Mouse (Mus musculus) forebrain, embryonic 11.5 days (tissue): ENCODE results near the gene N4bp3. TPM values are rescaled to one million over a fixed set of nuclear protein-coding genes. Genes with fewer than 3 reads are reported as not detected.
"Not testable (repeated sequence)": the region's sequence is repeated elsewhere in the genome, so short reads cannot be mapped to it uniquely, and the experiment has no call there.

Experiments used
- ATAC-seq: fragments of 200-750 bp; cut with Nextera tagmentation; replicated peaks from 2 replicates; pipeline ENCODE4 v1.8.0; 2017; ENCODE audit warnings: moderate TSS enrichment; ENCODE audit not compliant: low FRiP score
- DNase-seq: peaks from one replicate; pipeline ENCODE4 v3.0.0-alpha.2; 2017; ENCODE audit warnings: low spot score
- H3K27ac ChIP-seq: fragments of 300-500 bp; sonication (generic); 2 replicates; pipeline ENCODE4 v1.5.1; 2014; ENCODE audit warnings: low read depth, low read length
- H3K27me3 ChIP-seq: fragments of 300-500 bp; sonication (generic); 2 replicates; pipeline ENCODE4 v1.6.1; 2014; ENCODE audit warnings: mild to moderate bottlenecking, low read length, mixed read lengths; ENCODE audit not compliant: control insufficient read depth, insufficient read depth
- H3K36me3 ChIP-seq: fragments of 300-500 bp; sonication (generic); 2 replicates; pipeline ENCODE4 v1.6.1; 2014; ENCODE audit warnings: mild to moderate bottlenecking, low read length, moderate library complexity, mixed read lengths; ENCODE audit not compliant: control insufficient read depth, insufficient read depth
- H3K4me1 ChIP-seq: fragments of 300-500 bp; sonication (generic); replicated peaks from 2 replicates; pipeline ENCODE4 v1.6.1; 2014; ENCODE audit warnings: low read length, mixed read lengths; ENCODE audit not compliant: control insufficient read depth, insufficient read depth
- H3K4me2 ChIP-seq: fragments of 300-500 bp; sonication (generic); 2 replicates; pipeline ENCODE4 v1.6.1; 2014; ENCODE audit warnings: low read depth, mild to moderate bottlenecking, low read length, moderate library complexity, mixed read lengths; ENCODE audit not compliant: severe bottlenecking
- H3K4me3 ChIP-seq: fragments of 300-500 bp; sonication (generic); 2 replicates; pipeline ENCODE4 v1.5.1; 2014; ENCODE audit warnings: low read depth, low read length
- H3K9ac ChIP-seq: fragments of 300-500 bp; sonication (generic); 2 replicates; pipeline ENCODE4 v1.6.1; 2014; ENCODE audit warnings: low read length
- H3K9me3 ChIP-seq: fragments of 300-500 bp; sonication (generic); 2 replicates; pipeline ENCODE4 v1.6.1; 2016; ENCODE audit warnings: low read length, mixed read lengths; ENCODE audit not compliant: control insufficient read depth
- WGBS: fragments of 180-500 bp; shearing (Covaris S2); extraction: QIAGEN DNeasy Blood & Tissue Kit; methylation state at CpG from one replicate; pipeline ENCODE4 v1.1.7; 2014; 5-methylcytosine and 5-hydroxymethylcytosine counted together
- polyA plus RNA-seq: library from polyadenylated mRNA; unstranded; fragments of >200 nt; fragmentation: Nextera tagmentation; extraction: Ambion mirVana; gene quantifications from 2 replicates; pipeline ENCODE4 v1.2.1, GENCODE M21; 2014

Gene N4bp3
- polyA plus RNA-seq, 1 experiment from 2014 or later = 11.3 TPM

GRCm38 (mm10) chr11:51618894-51619408 is 31.7 kb downstream of the N4bp3 start:
- no peak overlapping the region for H3K27ac ChIP-seq
- H3K9ac ChIP-seq = peak overlapping the region; percentile 3; the same call in 1 of the 2 replicates
- peaks cover 3% of the 10 kb centered on the region for H3K36me3 ChIP-seq
- 57% methylated on average over 8 of the region's 8 CpGs for WGBS
- H3K9me3 ChIP-seq = no peaks in the 10 kb centered on the region
- H3K4me2 ChIP-seq = peak overlapping the region; percentile 53; the same call in 1 of the 2 replicates
- H3K27me3 ChIP-seq = no peaks in the 10 kb centered on the region
- H3K4me3 ChIP-seq = peak overlapping the region; percentile 68
- DNase-seq (no peak), ATAC-seq (no peak; the same call in 1 of the 2 replicates)
- H3K4me1 ChIP-seq = peaks cover 10% of the 10 kb centered on the region

GRCm38 (mm10) chr11:51617693-51618092 is 32.9 kb downstream of the N4bp3 start:
- 6% methylated on average over 4 of the region's 4 CpGs for WGBS
- peak; percentile 72 for DNase-seq
- ATAC-seq = no peak
- Histone ChIP-seq H3K27ac (no peak overlapping the region), H3K4me2 (no peak overlapping the region), H3K9ac (no peak overlapping the region), H3K9me3 (no peaks in the 10 kb centered on the region), H3K36me3 (no peaks in the 10 kb centered on the region; the same call in 1 of the 2 replicates), H3K4me3 (no peak overlapping the region), H3K27me3 (no peaks in the 10 kb centered on the region), H3K4me1 (peaks cover 10% of the 10 kb centered on the region)

- 88% methylated on average over 7 of the region's 7 CpGs for WGBS
- H3K4me3 ChIP-seq, H3K27ac ChIP-seq, DNase-seq, H3K36me3 ChIP-seq, ATAC-seq, H3K27me3 ChIP-seq, H3K9me3 ChIP-seq: not testable (repeated sequence)
- peak overlapping the region; percentile 61; the same call in 1 of the 2 replicates for H3K9ac ChIP-seq
- H3K4me2 ChIP-seq = peak overlapping the region; percentile 55; the same call in 1 of the 2 replicates
- H3K4me1 ChIP-seq = peaks cover 10% of the 10 kb centered on the region
Observed at GRCm38 (mm10) chr11:51616113-51616512, 34.5 kb downstream of the N4bp3 start.

- H3K36me3 ChIP-seq = no peaks in the 10 kb centered on the region
- no peaks in the 10 kb centered on the region for H3K27me3 ChIP-seq
- H3K9ac ChIP-seq = peak overlapping the region; percentile 61
- no peak overlapping the region for H3K27ac ChIP-seq
- no peak for ATAC-seq
- H3K4me3 ChIP-seq = peak overlapping the region; percentile 14; the same call in 1 of the 2 replicates
- no peaks in the 10 kb centered on the region for H3K9me3 ChIP-seq
- H3K4me2 ChIP-seq = peak overlapping the region; percentile 55
- peak; percentile 77 for DNase-seq
- H3K4me1 ChIP-seq = peaks cover 6% of the 10 kb centered on the region
- 3% methylated on average over 14 of the region's 14 CpGs for WGBS
Observed at GRCm38 (mm10) chr11:51615601-51616000, 35.0 kb downstream of the N4bp3 start.

GRCm38 (mm10) chr11:51615129-51615528 is 35.5 kb downstream of the N4bp3 start:
- DNase-seq (no peak), ATAC-seq (no peak)
- Histone ChIP-seq H3K36me3 (no peaks in the 10 kb centered on the region), H3K27ac (no peak overlapping the region), H3K4me3 (peak overlapping the region; percentile 14; the same call in 1 of the 2 replicates), H3K9me3 (no peaks in the 10 kb centered on the region), H3K9ac (peak overlapping the region; percentile 61), H3K4me2 (peak overlapping the region; percentile 55; the same call in 1 of the 2 replicates), H3K27me3 (no peaks in the 10 kb centered on the region), H3K4me1 (peaks cover 5% of the 10 kb centered on the region)
- 54% methylated on average over 7 of the region's 7 CpGs for whole genome bisulfite sequencing

- H3K4me1 ChIP-seq = peaks cover 5% of the 10 kb centered on the region
- no peaks in the 10 kb centered on the region for H3K36me3 ChIP-seq
- H3K27me3 ChIP-seq = no peaks in the 10 kb centered on the region
- DNase-seq (no peak), ATAC-seq (no peak)
- WGBS = 85% methylated on average over 8 of the region's 8 CpGs
- H3K4me2 ChIP-seq = no peak overlapping the region
- H3K4me3 ChIP-seq = no peak overlapping the region
- no peak overlapping the region for H3K27ac ChIP-seq
- no peak overlapping the region for H3K9ac ChIP-seq
- H3K9me3 ChIP-seq = no peaks in the 10 kb centered on the region
Observed at GRCm38 (mm10) chr11:51614256-51614655, 36.4 kb downstream of the N4bp3 start.

- H3K4me3 ChIP-seq, H3K4me2 ChIP-seq, ATAC-seq, H3K4me1 ChIP-seq, H3K27me3 ChIP-seq, H3K9ac ChIP-seq, H3K36me3 ChIP-seq, H3K9me3 ChIP-seq, H3K27ac ChIP-seq, DNase-seq: not testable (repeated sequence)
- WGBS = 89% methylated on average over 5 of the region's 5 CpGs
Observed at GRCm38 (mm10) chr11:51609940-51610339, 40.7 kb downstream of the N4bp3 start.

GRCm38 (mm10) chr11:51609266-51609909 is 41.3 kb downstream of the N4bp3 start:
- no peak overlapping the region for H3K9ac ChIP-seq
- no peak overlapping the region for H3K27ac ChIP-seq
- peaks cover 4% of the 10 kb centered on the region; the same call in 1 of the 2 replicates for H3K4me1 ChIP-seq
- 88% methylated on average over 3 of the region's 3 CpGs for WGBS
- H3K27me3 ChIP-seq = no peaks in the 10 kb centered on the region
- no peak overlapping the region for H3K4me2 ChIP-seq
- H3K9me3 ChIP-seq = no peaks in the 10 kb centered on the region
- peaks cover 6% of the 10 kb centered on the region; the same call in 1 of the 2 replicates for H3K36me3 ChIP-seq
- DNase-seq = no peak
- H3K4me3 ChIP-seq = no peak overlapping the region
- no peak for ATAC-seq
